Mouse (Mus musculus) gastrocnemius, postnatal 4 days (tissue): ENCODE data around the gene Gnao1. TPM values are rescaled to one million over a fixed set of nuclear protein-coding genes. Genes with fewer than 3 reads are reported as not detected.

ENCODE experiments used
- DNase-seq, 2 experiments: peaks; one replicate each; pipeline ENCODE4 v3.0.0; 2021 to 2022; ENCODE audit warnings: low spot score in 2 of 2, mixed read lengths in 2 of 2
- total RNA-seq, 2 experiments: library from RNA; stranded (reverse); gene quantifications; 2 replicates each; pipeline ENCODE4 v1.2.3; 2021

The Gnao1 gene
- total RNA-seq, 2 experiments from 2014 or later, result 13.4 TPM

- DNase-seq, result no peak
Measured at GRCm38 (mm10) chr8:93843858-93844502, 34.2 kb downstream of the Gnao1 start.

DNA sequence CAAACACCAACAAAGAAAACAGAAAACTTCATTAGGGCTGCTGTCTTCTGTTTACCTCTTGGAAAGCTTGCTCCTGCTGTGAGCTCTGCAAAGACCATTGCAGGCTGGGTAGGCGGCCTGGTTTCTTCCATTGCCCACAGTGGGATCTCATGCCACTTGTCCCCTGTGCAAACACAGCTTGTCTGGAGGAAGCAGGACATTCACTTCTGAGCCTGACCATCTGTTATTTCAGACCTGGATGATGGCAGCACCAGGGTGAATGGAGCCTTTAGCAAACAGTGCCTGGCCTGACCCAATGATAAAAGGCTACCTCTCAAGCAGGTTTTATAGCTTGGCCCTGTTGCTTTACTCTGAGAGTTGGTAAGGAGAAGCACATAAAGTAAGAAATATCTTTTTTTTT, 35.4 kb downstream of the Gnao1 start:
- DNase-seq, result no peak

GRCm38 (mm10) chr8:93852087-93852645, 42.4 kb downstream of the Gnao1 start:
- no peak for DNase-seq

DNA sequence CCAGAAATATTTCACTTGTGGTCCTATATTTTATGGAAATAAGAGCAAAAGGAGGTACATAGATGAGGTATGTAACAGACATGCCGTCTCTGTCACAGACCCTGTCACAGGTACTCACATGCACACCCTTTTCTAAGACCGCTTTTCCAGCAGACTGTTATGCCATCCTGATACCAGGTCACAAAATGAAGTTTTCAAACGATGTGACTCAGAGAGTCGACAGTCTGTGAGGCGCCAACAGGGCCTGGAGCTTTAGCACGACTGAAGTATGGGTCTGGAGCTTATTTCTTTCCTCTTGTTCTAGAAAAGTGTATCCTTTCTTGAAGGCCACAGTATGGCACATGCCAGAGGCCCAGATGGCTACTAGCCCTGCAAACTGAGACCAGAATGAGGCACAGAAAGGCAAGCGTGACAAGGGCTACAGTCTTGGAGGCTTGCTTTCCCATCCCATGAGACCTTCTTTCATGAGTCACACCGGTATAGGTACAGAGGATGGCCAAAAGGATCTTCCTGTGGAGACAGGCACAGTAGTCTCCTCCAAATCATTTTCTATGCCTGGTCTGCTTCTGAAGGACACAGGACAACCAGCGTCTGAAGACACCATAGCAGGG, 43.2 kb downstream of the Gnao1 start:
- no peak for DNase-seq

GRCm38 (mm10) chr8:93854676-93855075, 44.9 kb downstream of the Gnao1 start:
- no peak for DNase-seq

DNA sequence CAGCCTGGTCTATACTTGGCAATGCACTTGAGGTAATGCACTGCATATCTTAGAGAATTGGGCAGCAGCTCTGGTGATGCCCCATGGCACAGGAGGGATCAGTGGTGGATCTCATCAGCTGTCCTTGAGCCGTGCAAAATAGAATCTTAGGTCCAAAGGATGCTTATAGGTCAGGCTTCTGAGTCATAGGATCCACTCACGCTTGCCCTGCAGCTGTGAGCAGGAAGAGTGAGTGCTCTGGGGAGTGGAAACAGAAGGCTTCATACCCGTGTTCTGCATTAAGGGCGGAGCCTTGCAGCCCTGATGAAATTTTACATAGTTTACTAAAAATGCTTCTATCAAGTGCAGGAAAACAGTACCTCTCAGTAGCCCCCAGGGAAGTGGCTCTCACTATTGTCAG, 45.5 kb downstream of the Gnao1 start:
- DNase-seq, result no peak

DNA sequence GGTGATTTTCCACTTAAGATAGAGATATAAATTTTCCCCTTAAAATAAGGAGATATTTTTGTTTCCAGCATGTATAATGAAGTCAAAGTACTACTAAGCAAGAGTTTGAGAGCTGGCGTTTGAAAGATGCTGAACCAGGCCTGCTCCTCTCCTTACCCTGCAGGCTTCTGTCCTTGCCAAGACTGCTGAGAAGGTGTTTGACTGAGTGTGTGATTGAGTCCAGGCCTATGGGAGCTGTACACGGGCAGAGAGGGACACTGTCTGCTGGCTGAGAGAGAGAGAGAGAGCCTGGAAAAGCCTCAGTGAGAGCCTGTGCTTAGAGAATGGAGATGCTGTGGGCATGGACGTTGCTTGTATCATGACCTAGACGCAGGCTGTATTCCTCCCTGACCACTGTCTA, 47.4 kb downstream of the Gnao1 start:
- no peak for DNase-seq

GRCm38 (mm10) chr8:93858286-93858685, 48.5 kb downstream of the Gnao1 start:
- DNase-seq, result no peak

- no peak for DNase-seq
Measured at GRCm38 (mm10) chr8:93860020-93860419, 50.3 kb downstream of the Gnao1 start.

DNA sequence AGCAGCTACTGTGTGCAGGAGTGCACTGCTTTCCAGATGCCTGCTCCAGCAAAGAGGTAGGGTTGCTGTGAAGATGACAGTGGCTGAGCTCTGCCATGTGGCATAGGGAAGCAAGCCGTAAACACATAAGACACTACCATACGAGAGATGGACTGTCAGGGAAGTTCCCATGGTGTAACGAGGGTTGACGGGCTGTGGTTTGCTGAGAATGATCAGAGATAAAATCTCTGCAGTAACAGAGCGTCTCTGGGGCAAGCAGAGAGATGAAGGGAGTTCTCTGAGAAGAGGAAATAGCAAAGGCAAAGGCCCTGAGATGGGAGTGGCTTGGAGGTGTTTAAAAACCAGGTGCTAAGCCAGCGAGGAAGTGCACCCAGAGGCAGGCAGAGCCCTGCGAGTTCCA, 54.3 kb downstream of the Gnao1 start:
- no peak for DNase-seq

DNA sequence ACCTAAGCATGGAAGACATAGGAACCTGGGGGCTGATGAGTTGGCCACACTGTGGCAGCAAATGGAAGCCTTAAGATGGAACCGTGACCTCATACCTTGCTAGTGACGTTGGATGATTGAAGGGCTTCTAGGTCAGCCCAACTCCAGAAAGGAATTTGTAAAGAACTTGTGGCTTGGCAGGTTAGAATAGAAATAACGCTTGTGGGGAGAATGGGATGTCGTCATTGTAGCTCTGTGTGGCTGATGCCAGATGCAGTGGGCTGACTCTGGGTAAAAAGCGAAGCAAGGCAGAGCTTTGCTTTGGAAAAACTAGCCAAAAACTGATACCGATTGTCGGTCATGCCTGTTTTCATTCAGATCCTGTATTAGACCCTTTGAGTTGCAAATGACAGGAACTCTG, 56.5 kb downstream of the Gnao1 start:
- DNase-seq, result no peak

- no peak for DNase-seq
Measured at GRCm38 (mm10) chr8:93868486-93869221, 58.9 kb downstream of the Gnao1 start.

DNA sequence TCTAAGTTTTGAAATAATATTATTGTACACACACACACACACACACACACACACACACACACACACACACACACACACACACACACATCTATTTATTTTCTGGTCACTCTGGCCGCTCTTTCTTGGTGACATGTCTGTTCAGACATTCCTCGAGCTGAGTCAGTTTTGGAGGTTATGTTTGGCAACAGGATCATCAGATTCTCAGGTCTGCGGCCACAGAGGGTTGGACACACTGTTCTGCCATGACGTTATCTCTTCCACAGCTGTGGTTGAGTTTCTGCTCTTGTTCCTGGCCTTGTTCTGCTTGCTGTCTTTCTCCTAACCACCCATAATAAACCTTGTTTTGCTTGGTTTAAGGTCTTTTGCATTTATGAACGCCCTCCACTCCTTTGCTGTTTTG, 61.5 kb downstream of the Gnao1 start:
- DNase-seq, result no peak

- DNase-seq, result no peak
Measured at GRCm38 (mm10) chr8:93878396-93878795, 68.6 kb downstream of the Gnao1 start.

GRCm38 (mm10) chr8:93879966-93880365, 70.2 kb downstream of the Gnao1 start:
- no peak for DNase-seq

DNA sequence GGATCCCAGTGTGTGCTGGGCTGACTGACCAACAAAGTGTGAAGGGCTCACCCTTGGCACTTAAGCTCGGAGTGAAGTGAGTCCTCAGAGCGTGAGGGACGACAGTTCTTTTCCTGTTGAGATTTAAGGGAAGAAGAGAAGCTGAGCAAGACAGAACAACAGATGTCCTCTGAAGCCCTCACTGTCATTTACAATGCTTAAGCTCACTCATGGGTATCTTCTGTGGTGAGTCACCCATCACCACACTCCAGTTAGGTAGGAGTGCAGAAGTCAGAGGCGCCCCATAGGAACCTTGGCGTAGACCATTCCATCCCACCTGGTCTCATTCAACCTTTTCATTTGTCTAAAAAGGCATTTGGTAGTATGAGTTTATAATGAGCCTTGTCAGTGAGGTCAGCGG, 71.6 kb downstream of the Gnao1 start:
- no peak for DNase-seq

GRCm38 (mm10) chr8:93883241-93883640, 73.5 kb downstream of the Gnao1 start:
- DNase-seq, result no peak

DNA sequence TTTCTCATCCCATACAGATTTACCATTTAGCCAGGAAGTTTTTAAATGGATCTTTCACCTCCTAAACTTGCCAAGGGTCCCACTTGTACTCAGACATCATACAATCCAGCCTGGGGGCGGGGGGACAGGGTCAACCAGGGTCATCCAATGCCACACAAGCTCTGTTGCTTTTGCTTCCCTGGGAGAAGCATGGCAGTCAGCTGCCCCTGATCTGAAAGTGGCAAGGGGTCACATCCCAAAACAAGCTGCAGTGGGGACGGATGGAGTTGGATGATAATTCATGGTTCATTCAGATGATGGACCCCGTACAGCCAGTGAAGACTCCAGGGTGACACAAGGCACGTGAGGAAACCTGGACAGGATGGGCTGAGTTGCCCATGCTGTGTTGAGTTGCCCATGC, 74.0 kb downstream of the Gnao1 start:
- no peak for DNase-seq

- DNase-seq, result no peak
Measured at GRCm38 (mm10) chr8:93884316-93884715, 74.5 kb downstream of the Gnao1 start.

DNA sequence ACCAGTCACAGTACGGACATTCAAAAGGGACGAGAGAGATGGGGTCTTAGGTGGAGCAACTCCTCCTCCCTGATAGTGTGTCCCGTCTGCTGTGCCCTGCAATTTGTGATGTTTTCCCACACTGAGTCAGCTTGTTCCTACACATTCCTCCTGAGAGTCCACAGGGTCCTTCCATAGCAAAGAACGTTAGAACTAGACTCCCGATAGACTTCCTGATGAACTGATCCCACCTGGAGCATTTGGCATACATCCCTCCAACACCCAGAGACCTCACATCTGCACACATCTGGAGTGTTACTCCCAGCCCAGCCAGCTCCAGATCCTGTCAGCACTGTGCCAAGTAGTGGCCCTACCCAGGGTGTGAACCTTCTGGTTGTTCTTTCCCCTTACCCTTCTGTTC, 76.4 kb downstream of the Gnao1 start:
- no peak for DNase-seq

DNA sequence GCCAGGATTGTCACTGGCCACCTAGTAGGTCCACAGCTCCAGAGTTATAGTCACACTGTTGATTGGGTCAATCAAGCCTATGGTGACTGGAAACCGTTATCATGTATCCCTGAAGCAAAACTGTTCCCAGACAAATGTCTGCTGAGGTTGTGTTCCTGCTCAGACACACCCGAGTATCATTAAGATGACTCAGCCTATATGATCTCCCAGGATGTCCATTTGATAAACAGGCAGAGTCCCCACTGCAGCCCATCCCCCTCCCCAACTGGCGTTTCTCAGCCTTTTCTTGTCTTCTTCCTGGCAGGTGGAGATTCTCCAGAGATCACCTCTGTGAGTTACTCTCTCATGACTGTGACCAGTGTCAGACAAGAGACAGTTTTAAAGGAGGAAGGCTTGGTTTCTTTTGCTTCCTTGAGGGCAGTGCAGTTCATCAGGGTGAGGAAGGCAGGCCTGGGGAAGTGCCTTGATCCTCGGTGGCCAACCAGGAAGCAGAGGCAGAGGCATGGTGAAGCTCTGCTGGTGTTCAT, 78.4 kb downstream of the Gnao1 start:
- no peak for DNase-seq
